In the genomic region with DNA sequence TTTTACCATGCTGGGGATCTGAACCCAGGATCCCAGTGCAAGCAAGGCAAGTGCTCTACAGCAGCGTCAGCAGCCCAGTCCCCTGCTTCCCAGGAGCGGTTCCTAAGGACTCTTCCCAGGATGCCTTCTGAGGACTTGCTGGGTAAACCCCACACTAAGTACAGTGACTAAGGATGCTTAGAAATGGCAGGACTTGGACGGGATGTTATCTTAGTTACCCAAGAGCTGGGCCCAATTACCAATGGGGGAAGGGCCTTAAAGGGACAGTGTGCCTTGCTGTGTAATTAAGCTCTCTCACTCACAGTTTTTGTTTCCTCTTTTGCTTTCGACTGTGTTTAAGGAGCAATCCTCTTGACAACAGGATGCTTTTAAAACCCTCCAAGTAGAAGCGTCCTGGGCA, we compare ENCODE assay signal across 12 mouse cellular contexts. TPM values are rescaled to one million over a fixed set of nuclear protein-coding genes. Genes with fewer than 3 reads are reported as not detected.
A peak's percentile ranks its signal among the peaks of the same experiment; 100 is the strongest.
DNase-seq lines count a peak whose midpoint lies in the region; ATAC-seq and TF ChIP-seq lines count a peak whose summit lies in the region.
"Had no signal": no experiment of that assay in that cellular context is flagged by ENCODE, and none has a peak within 500 bp of the region (broad histone marks: within the 10 kb centered on the region; RNA-seq: fewer than 3 reads in every experiment).

No protein-coding gene starts in this region.

- TF ChIP-seq EP300 in lung, postnatal 0 days (IDR thresholded peaks at IDR 0.05): no peak

- WGBS in heart, embryonic 16.5 days: 12% methylated on average over 5 of the region's 5 CpGs
- 5% methylated on average over 5 of the region's 5 CpGs for WGBS in lung, postnatal 0 days

- no peak overlapping the region for H3K9ac ChIP-seq in heart, embryonic 16.5 days (ENCODE audit: low read length)
- H3K9ac ChIP-seq in lung, postnatal 0 days (replicated peaks; ENCODE audit: low read depth): no peak overlapping the region
- H3K9ac ChIP-seq: hindbrain, embryonic 15.5 days; lung, embryonic 15.5 days; stomach, embryonic 15.5 days had no signal

- H3K36me3 ChIP-seq in heart, embryonic 16.5 days (ENCODE audit: control insufficient read depth, insufficient read depth): no peaks in the 10 kb centered on the region
- no peaks in the 10 kb centered on the region for H3K36me3 ChIP-seq in lung, postnatal 0 days (ENCODE audit: insufficient read depth, low read length)
- H3K36me3 ChIP-seq: hindbrain, embryonic 15.5 days; lung, embryonic 15.5 days; stomach, embryonic 15.5 days had no signal

- H3K4me1 ChIP-seq in heart, embryonic 16.5 days (ENCODE audit: control insufficient read depth, insufficient read depth, low read length): peaks cover 6% of the 10 kb centered on the region; the same call in 1 of the 2 replicates
- H3K4me1 ChIP-seq in lung, postnatal 0 days (ENCODE audit: insufficient read depth, low read depth, low read length): no peaks in the 10 kb centered on the region

- 0 out of 2 replicates have a peak, but pooled peaks have one; percentile 49 for ATAC-seq in heart, embryonic 16.5 days (replicated peaks; ENCODE audit: extremely low read depth, insufficient read depth, low FRiP score)
- ATAC-seq in lung, postnatal 0 days: peak; percentile 35; the same call in 1 of the 2 replicates

- no peaks in the 10 kb centered on the region for H3K9me3 ChIP-seq in heart, embryonic 16.5 days (replicated peaks; ENCODE audit: control insufficient read depth, low read length)
- no peaks in the 10 kb centered on the region for H3K9me3 ChIP-seq in lung, postnatal 0 days (ENCODE audit: low read length)
- H3K9me3 ChIP-seq: hindbrain, embryonic 15.5 days; lung, embryonic 15.5 days; stomach, embryonic 15.5 days had no signal

- intact Hi-C loops in heart, postnatal 36 days (cut with DNase I): no loop called here

- DNase-seq in heart, postnatal 36 days: no peak
- DNase-seq in lung, postnatal 0 days (ENCODE audit: low spot score): peak; percentile 41
- no peak for DNase-seq in lung, postnatal 36 days
- DNase-seq in brain, adult 2 months (ENCODE audit: low read depth, low spot score): peak; percentile 43
- DNase-seq in cerebellum, adult 11-12 months: no peak
- DNase-seq in layer of hippocampus, adult 9-10 months (ENCODE audit: low spot score): no peak
- DNase-seq: right cerebral cortex, postnatal 4 days had no signal

- no peak for TF ChIP-seq CTCF in lung, postnatal 0 days (IDR thresholded peaks at IDR 0.05)

- H3K27ac ChIP-seq in heart, embryonic 16.5 days (ENCODE audit: low read length): no peak overlapping the region
- H3K27ac ChIP-seq in lung, postnatal 0 days (ENCODE audit: low read length): no peak overlapping the region
- H3K27ac ChIP-seq: hindbrain, embryonic 15.5 days; layer of hippocampus, adult 2 months; lung, embryonic 15.5 days; stomach, embryonic 15.5 days had no signal

- no peak overlapping the region for H3K4me3 ChIP-seq in heart, embryonic 16.5 days (ENCODE audit: low read length)
- H3K4me3 ChIP-seq in lung, postnatal 0 days (ENCODE audit: low read depth, low read length): no peak overlapping the region
- H3K4me3 ChIP-seq: hindbrain, embryonic 15.5 days; layer of hippocampus, adult 2 months; lung, embryonic 15.5 days; stomach, embryonic 15.5 days had no signal

- no peak overlapping the region for H3K4me2 ChIP-seq in heart, embryonic 16.5 days (ENCODE audit: low read depth, low read length)
- H3K4me2 ChIP-seq in lung, postnatal 0 days (replicated peaks; ENCODE audit: low read depth, low read length): no peak overlapping the region
- H3K4me2 ChIP-seq: hindbrain, embryonic 15.5 days; lung, embryonic 15.5 days; stomach, embryonic 15.5 days had no signal

- peaks cover 23% of the 10 kb centered on the region for H3K27me3 ChIP-seq in heart, embryonic 16.5 days (ENCODE audit: control insufficient read depth, insufficient read depth, low read length)
- H3K27me3 ChIP-seq in lung, postnatal 0 days (replicated peaks; ENCODE audit: insufficient read depth, low read length): peaks cover 20% of the 10 kb centered on the region

RNA-seq across cellular contexts. Expression of gene Sall1, which starts 22.8 kb away (rescaled TPM):
- polyA plus RNA-seq in heart, embryonic 16.5 days (2015; fragmentation: Nextera tagmentation; extraction: Ambion mirVana): 2.0 and 2.8 TPM in 2 replicates
- 1 to 10 TPM; 1.0 to 1.5 TPM for total RNA-seq in heart, postnatal 36 days (2021)
- polyA plus RNA-seq in lung, postnatal 0 days (2015; fragmentation: Nextera tagmentation; extraction: Ambion mirVana): 0.02 TPM in 1 of 2 replicates, not detected in the other

Comparison
In these comparisons a context has a peak if more than half of its experiments do, and no peak if none do; other contexts are left out.
1. DNase-seq: peak in lung, postnatal 0 days (single experiment) and brain, adult 2 months (single experiment); none in heart, postnatal 36 days (0 of 2), lung, postnatal 36 days (single experiment), cerebellum, adult 11-12 months (single experiment) and layer of hippocampus, adult 9-10 months (single experiment).